Mouse (Mus musculus): ENCODE data around the gene Rtn1.

- TF ChIP-seq CTCF (IDR thresholded peaks at IDR 0.05; ENCODE audit: low read depth) (no peak), EP300 (IDR thresholded peaks at IDR 0.05; ENCODE audit: low read depth) (no peak)
These were observed 179.2 kb downstream of the Rtn1 start for GRCm38 (mm10) chr12:72229451-72230196.
